Mouse (Mus musculus): ENCODE measurements around the gene Tk1. TPM values are rescaled to one million over a fixed set of nuclear protein-coding genes. Genes with fewer than 3 reads are reported as not detected.
"Not testable (repeated sequence)": the region's sequence is repeated elsewhere in the genome, so short reads cannot be mapped to it uniquely, and the experiment has no call there.

Gene Tk1
- polyA plus RNA-seq, 1 experiment from 2014 or later, result 6.2 TPM

DNA sequence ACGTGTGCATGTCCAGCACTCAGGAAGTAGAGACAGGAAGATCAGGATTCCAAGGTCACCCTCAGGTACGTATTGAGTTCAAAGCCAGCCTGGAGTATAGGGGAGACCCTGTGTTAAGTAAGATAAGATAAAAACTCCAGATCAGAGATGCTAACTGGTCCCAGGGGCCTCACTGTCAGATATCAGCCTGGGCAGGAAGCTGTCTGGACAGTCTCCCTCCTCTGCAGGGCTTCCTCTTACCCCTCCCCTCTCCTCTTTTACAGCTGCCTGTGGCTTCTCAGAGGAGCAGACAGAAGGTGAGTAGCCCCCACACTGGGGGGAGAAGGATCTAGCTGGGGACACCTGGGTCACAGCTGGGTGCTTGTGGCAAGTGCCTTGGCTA, 27.7 kb downstream of the Tk1 start:
- H3K36me3 ChIP-seq (ENCODE audit: inconsistent target), result no peaks in the 10 kb centered on the region
- WGBS (ENCODE audit: missing documents), result 51% methylated on average over 2 of the region's 2 CpGs
- no peaks in the 10 kb centered on the region for H3K79me2 ChIP-seq (ENCODE audit: inconsistent target)
- H3K4me3 ChIP-seq (ENCODE audit: inconsistent target), result no peak overlapping the region
- no peak overlapping the region for H3K27ac ChIP-seq

- H3K4me3 ChIP-seq (ENCODE audit: inconsistent target), result no peak within 1 kb of the TSS
- H3K36me3 ChIP-seq (ENCODE audit: inconsistent target), result no peaks in the 10 kb centered on the region
- WGBS (ENCODE audit: missing documents), result 88% methylated on average over 9 of the region's 9 CpGs
- no peak within 1 kb of the TSS for H3K27ac ChIP-seq
- no peaks in the 10 kb centered on the region for H3K79me2 ChIP-seq (ENCODE audit: inconsistent target)
Measured at GRCm38 (mm10) chr11:117797511-117798159, 28.3 kb downstream of the Tk1 start, which contains the start of gene 6030468B19Rik. TSS of gene 6030468B19Rik (plus strand) at chr11:117797660.

- H3K36me3 ChIP-seq (ENCODE audit: inconsistent target), result no peaks in the 10 kb centered on the region
- no peaks in the 10 kb centered on the region for H3K79me2 ChIP-seq (ENCODE audit: inconsistent target)
- WGBS (ENCODE audit: missing documents), result 95% methylated on average over 5 of the region's 5 CpGs
- H3K4me3 ChIP-seq (ENCODE audit: inconsistent target), result no peak overlapping the region
- no peak overlapping the region for H3K27ac ChIP-seq
Measured at GRCm38 (mm10) chr11:117796954-117797353, 28.9 kb downstream of the Tk1 start.

DNA sequence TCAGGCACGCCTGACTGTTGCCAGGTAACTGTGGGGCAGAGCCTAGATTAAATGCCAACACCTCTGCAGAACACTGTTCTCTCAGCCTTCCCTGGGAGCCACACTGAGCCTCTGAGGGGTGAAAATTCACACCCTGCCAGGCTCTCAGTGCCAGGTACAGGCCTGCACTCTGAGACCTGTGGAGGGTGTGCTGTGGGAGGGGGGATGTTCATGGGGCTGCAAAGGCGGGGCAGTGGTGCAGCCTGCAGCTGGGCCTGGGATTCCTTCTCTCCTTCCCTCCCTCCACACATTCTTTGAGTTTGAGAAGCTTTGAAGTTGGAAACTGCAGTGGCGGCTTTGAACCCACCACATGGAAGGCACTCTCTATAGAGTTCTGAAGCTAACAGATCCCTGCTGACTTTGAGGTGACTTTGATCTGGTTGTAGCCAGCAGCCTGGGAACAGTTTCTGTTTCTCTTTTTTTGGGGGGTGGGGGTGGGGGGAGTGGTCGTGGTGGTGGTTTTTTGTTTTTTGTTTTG, 31.8 kb downstream of the Tk1 start:
- H3K36me3 ChIP-seq (ENCODE audit: inconsistent target), result no peaks in the 10 kb centered on the region
- H3K4me3 ChIP-seq (ENCODE audit: inconsistent target), result no peak overlapping the region
- no peak overlapping the region for H3K27ac ChIP-seq
- no peaks in the 10 kb centered on the region for H3K79me2 ChIP-seq (ENCODE audit: inconsistent target)
- 76% methylated on average over 4 of the region's 4 CpGs for WGBS (ENCODE audit: missing documents)

GRCm38 (mm10) chr11:117792281-117792888, 33.5 kb downstream of the Tk1 start:
- peak overlapping the region; percentile 27 for H3K27ac ChIP-seq
- no peaks in the 10 kb centered on the region for H3K79me2 ChIP-seq (ENCODE audit: inconsistent target)
- WGBS (ENCODE audit: missing documents), result 6% methylated on average over 22 of the region's 22 CpGs
- peak overlapping the region; percentile 0; the same call in 1 of the 2 replicates for H3K4me3 ChIP-seq (ENCODE audit: inconsistent target)
- no peaks in the 10 kb centered on the region for H3K36me3 ChIP-seq (ENCODE audit: inconsistent target)

DNA sequence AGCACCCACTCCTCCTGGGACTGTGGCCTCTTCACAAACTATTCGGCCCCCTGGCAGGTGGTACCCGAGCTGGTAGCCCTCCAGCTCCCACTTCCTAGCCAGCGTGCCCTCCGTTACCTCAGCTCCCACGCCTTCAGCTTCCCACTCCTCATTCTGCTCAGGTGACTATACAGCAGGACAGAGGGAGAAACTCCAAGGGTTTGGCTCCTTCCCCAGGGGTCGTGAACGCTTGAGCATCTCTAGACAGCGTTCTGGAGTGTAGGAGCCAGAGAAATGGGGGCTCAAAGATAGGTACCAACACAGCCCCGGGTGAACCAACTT, 34.5 kb downstream of the Tk1 start:
- Histone ChIP-seq H3K4me3 (ENCODE audit: inconsistent target) (no peak overlapping the region), H3K36me3 (ENCODE audit: inconsistent target) (no peaks in the 10 kb centered on the region)

GRCm38 (mm10) chr11:117790703-117791440, 35.0 kb downstream of the Tk1 start:
- Histone ChIP-seq H3K27ac (no peak overlapping the region), H3K4me3 (ENCODE audit: inconsistent target) (no peak overlapping the region), H3K79me2 (ENCODE audit: inconsistent target) (no peaks in the 10 kb centered on the region), H3K36me3 (ENCODE audit: inconsistent target) (no peaks in the 10 kb centered on the region)
- WGBS (ENCODE audit: missing documents), result 81% methylated on average over 18 of the region's 23 CpGs

More for the DNA sequence above, 34.5 kb downstream of the Tk1 start:
- 96% methylated on average over 8 of the region's 9 CpGs for WGBS (ENCODE audit: missing documents)
- Histone ChIP-seq H3K27ac (no peak overlapping the region), H3K79me2 (ENCODE audit: inconsistent target) (no peaks in the 10 kb centered on the region)

- H3K27ac ChIP-seq, result no peak overlapping the region
- H3K36me3 ChIP-seq (ENCODE audit: inconsistent target), result no peaks in the 10 kb centered on the region
- 24% methylated on average over 13 of the region's 14 CpGs for WGBS (ENCODE audit: missing documents)
- no peak overlapping the region for H3K4me3 ChIP-seq (ENCODE audit: inconsistent target)
- H3K79me2 ChIP-seq (ENCODE audit: inconsistent target), result no peaks in the 10 kb centered on the region
Measured at GRCm38 (mm10) chr11:117790286-117790685, 35.6 kb downstream of the Tk1 start.

- H3K36me3 ChIP-seq (ENCODE audit: inconsistent target); H3K79me2 ChIP-seq (ENCODE audit: inconsistent target); H3K4me3 ChIP-seq (ENCODE audit: inconsistent target); H3K27ac ChIP-seq: not testable (repeated sequence)
- 92% methylated on average over 4 of the region's 7 CpGs for WGBS (ENCODE audit: missing documents)
Measured at GRCm38 (mm10) chr11:117788481-117788880, 37.4 kb downstream of the Tk1 start.

DNA sequence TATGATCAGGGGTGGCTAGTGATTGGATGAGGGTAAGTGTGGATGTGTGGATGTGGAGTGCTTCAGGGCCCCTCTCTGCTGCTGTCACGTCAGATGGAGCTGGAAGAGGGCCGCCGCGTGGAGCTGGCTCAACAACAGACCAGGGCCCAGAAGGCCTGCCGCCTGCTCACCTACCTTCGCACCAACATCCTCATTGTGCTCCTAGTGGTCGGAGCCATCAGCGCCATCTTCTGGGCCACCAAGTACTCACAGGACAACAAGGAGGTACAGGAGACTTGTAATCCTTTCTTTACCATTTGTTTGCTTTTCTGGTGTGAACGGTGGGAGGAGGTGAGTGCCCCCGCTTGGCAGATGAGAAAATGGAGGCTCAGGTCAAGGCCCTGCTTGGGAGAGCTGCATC, 39.6 kb downstream of the Tk1 start:
- whole genome bisulfite sequencing (ENCODE audit: missing documents), result 25% methylated on average over 10 of the region's 10 CpGs
- H3K27ac ChIP-seq, result no peak overlapping the region
- H3K79me2 ChIP-seq (ENCODE audit: inconsistent target), result no peaks in the 10 kb centered on the region
- no peak overlapping the region for H3K4me3 ChIP-seq (ENCODE audit: inconsistent target)
- no peaks in the 10 kb centered on the region for H3K36me3 ChIP-seq (ENCODE audit: inconsistent target)

DNA sequence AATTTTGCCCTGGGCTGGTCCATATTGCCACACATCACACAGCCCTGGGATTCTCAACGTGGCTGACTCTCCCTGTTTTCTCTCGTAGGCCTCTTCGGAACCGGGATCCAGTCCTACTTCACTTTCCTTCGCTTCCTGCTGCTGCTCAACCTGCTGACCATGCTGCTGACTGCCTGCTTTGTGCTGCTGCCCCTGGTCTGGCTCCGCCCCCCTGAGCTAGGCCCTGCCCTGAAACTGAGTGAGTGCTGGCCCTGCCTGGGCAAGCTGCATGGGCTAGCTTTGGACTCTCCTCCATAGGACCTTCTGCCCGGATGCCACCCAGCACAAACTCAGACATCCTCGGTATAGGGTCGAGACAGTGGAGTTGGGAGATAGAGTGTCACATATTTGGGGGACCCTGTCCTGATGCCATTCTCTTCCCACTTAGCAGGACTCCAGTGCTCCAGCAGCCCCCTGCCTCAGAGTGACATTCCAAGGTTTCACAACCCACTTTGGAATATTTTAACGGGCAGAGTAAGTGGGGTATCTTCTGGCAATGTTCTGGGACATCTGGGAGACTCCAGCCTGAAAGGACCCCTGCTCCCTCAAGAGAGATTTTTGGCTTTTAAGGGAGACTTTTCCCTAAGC, 42.1 kb downstream of the Tk1 start:
- 77% methylated on average over 10 of the region's 10 CpGs for WGBS (ENCODE audit: missing documents)
- 0 out of 2 replicates have a peak overlapping the region, but pooled peaks have one; percentile 12 for H3K27ac ChIP-seq
- H3K36me3 ChIP-seq (ENCODE audit: inconsistent target), result no peaks in the 10 kb centered on the region
- peak overlapping the region; percentile 10; the same call in 1 of the 2 replicates for H3K4me3 ChIP-seq (ENCODE audit: inconsistent target)
- H3K79me2 ChIP-seq (ENCODE audit: inconsistent target), result no peaks in the 10 kb centered on the region

- 13% methylated on average over 31 of the region's 31 CpGs for WGBS (ENCODE audit: missing documents)
- Histone ChIP-seq H3K27ac (peak overlapping the region; percentile 98), H3K79me2 (ENCODE audit: inconsistent target) (no peaks in the 10 kb centered on the region), H3K4me3 (ENCODE audit: inconsistent target) (peak overlapping the region; percentile 44), H3K36me3 (ENCODE audit: inconsistent target) (no peaks in the 10 kb centered on the region)
Measured at GRCm38 (mm10) chr11:117783089-117783488, 42.8 kb downstream of the Tk1 start.

DNA sequence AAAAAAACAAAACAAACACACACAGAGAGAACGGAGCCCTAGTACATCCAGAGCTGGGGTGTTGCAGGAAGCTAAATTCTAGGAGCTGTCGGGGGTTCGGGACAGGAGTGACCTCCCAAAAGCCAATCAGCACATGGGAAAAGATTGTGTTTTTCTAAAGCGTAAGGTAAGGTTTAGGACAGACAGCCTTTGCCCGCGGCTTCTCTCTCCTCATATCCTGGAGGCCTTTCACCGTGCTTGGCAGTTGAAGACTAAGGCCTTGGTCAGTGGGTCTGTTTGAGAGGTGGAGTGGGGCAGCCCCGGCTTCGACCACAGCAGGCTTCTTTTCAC, 43.2 kb downstream of the Tk1 start:
- Histone ChIP-seq H3K4me3 (ENCODE audit: inconsistent target) (peak overlapping the region; percentile 44), H3K27ac (peak overlapping the region; percentile 98), H3K36me3 (ENCODE audit: inconsistent target) (no peaks in the 10 kb centered on the region), H3K79me2 (ENCODE audit: inconsistent target) (no peaks in the 10 kb centered on the region)
- WGBS (ENCODE audit: missing documents), result 51% methylated on average over 9 of the region's 9 CpGs

GRCm38 (mm10) chr11:117781993-117782704, 43.7 kb downstream of the Tk1 start, which contains the start of the genes Tmc8 and Tmc6:
TSS of gene Tmc8 (plus strand) at chr11:117782076.
TSS of gene Tmc6 (minus strand) at chr11:117782198.
- Histone ChIP-seq H3K4me3 (ENCODE audit: inconsistent target) (peak within 1 kb of the TSS; percentile 44), H3K79me2 (ENCODE audit: inconsistent target) (no peaks in the 10 kb centered on the region), H3K36me3 (ENCODE audit: inconsistent target) (no peaks in the 10 kb centered on the region), H3K27ac (peak within 1 kb of the TSS; percentile 98)
- WGBS (ENCODE audit: missing documents), result 12% methylated on average over 24 of the region's 24 CpGs

Measured in macrophage (primary cell).